ENCODE assay signal across 20 mouse cellular contexts in genomic region chr6:71930830-71931437, GRCm38 (mm10). TPM values are rescaled to one million over a fixed set of nuclear protein-coding genes. Genes with fewer than 3 reads are reported as not detected.
DNase-seq lines count a peak whose midpoint lies in the region; ATAC-seq and TF ChIP-seq lines count a peak whose summit lies in the region.
"Had no signal": no experiment of that assay in that cellular context is flagged by ENCODE, and none has a peak within 500 bp of the region (broad histone marks: within the 10 kb centered on the region; RNA-seq: fewer than 3 reads in every experiment).

No protein-coding gene starts in this region.

- TF ChIP-seq POLR2A in spleen, adult 2 months (IDR thresholded peaks at IDR 0.05; ENCODE audit: low read depth, low read length): no peak
- TF ChIP-seq POLR2A in bone marrow macrophage, adult 2 months (IDR thresholded peaks at IDR 0.05; ENCODE audit: borderline replicate concordance, low read depth, low read length): no peak

- DNase-seq in spleen, adult 2 months (ENCODE audit: low read depth in 1 of 2, low spot score in 2 of 2): peak in 1 of 2 experiments; percentile 16
- no peak for DNase-seq in spleen, postnatal 14 days (ENCODE audit: low spot score in 2 of 2)
- DNase-seq in lung, postnatal 10 days: peak; percentile 31
- peak; percentile 44 for DNase-seq in splenic B cell, adult 2 months (ENCODE audit: low read depth, low spot score)
- DNase-seq in urinary bladder, postnatal 25 days (ENCODE audit: low spot score): no peak
- DNase-seq: adrenal gland, adult 2 months; cerebellum, postnatal 25 days; embryo, embryonic 11 days; forebrain, postnatal 0 days; heart, postnatal 10 days; kidney, adult 8-10 months; right cerebral cortex, postnatal 25 days; thymus, adult 18-20 months had no signal

- H3K4me2 ChIP-seq in kidney, embryonic 15.5 days: no peak overlapping the region
- H3K4me2 ChIP-seq: hindbrain, embryonic 12.5 days; lung, embryonic 14.5 days had no signal

- no peak overlapping the region for H3K9ac ChIP-seq in kidney, embryonic 15.5 days
- H3K9ac ChIP-seq: forebrain, postnatal 0 days; hindbrain, embryonic 12.5 days; lung, embryonic 14.5 days had no signal

- H3K27me3 ChIP-seq in spleen, adult 2 months (ENCODE audit: control insufficient read depth, insufficient read depth, low read length): no peaks in the 10 kb centered on the region
- H3K27me3 ChIP-seq in splenic B cell, adult 2 months (ENCODE audit: control insufficient read depth, insufficient read depth, low read length, poor library complexity, severe bottlenecking): no peaks in the 10 kb centered on the region
- H3K27me3 ChIP-seq in kidney, embryonic 15.5 days: no peaks in the 10 kb centered on the region
- H3K27me3 ChIP-seq: hindbrain, embryonic 12.5 days had no signal

- WGBS in spleen, adult 2 months: 61% methylated on average over 12 of the region's 12 CpGs
- WGBS in kidney, embryonic 15.5 days: 87% methylated on average over 12 of the region's 12 CpGs

- peaks cover 21% of the 10 kb centered on the region; the same call in 1 of the 2 replicates for H3K4me1 ChIP-seq in spleen, adult 2 months (ENCODE audit: control insufficient read depth, insufficient read depth, insufficient read length)
- H3K4me1 ChIP-seq in bone marrow macrophage, adult 2 months (ENCODE audit: control insufficient read depth, insufficient read depth, low read length): peaks cover 23% of the 10 kb centered on the region
- no peaks in the 10 kb centered on the region for H3K4me1 ChIP-seq in kidney, embryonic 15.5 days

- no peaks in the 10 kb centered on the region for H3K9me3 ChIP-seq in kidney, embryonic 15.5 days (replicated peaks)
- H3K9me3 ChIP-seq: heart, embryonic 10.5 days; hindbrain, embryonic 12.5 days had no signal

- ATAC-seq in kidney, embryonic 15.5 days (replicated peaks; ENCODE audit: low FRiP score): no peak
- ATAC-seq: forebrain, postnatal 0 days; inflammation-experienced regulatory T-cells, adult 6 months; midbrain, embryonic 16.5 days had no signal

- no peak overlapping the region for H3K4me3 ChIP-seq in spleen, adult 2 months (ENCODE audit: extremely low read depth, insufficient read depth, insufficient read length)
- no peak overlapping the region for H3K4me3 ChIP-seq in bone marrow macrophage, adult 2 months (ENCODE audit: insufficient read depth, low read length)
- H3K4me3 ChIP-seq in kidney, embryonic 15.5 days (replicated peaks): no peak overlapping the region
- H3K4me3 ChIP-seq: heart, embryonic 10.5 days; hindbrain, embryonic 12.5 days had no signal

- TF ChIP-seq CTCF in spleen, adult 2 months (IDR thresholded peaks at IDR 0.05; ENCODE audit: extremely low read depth, insufficient read depth, insufficient read length, insufficient replicate concordance): no peak
- TF ChIP-seq CTCF in bone marrow macrophage, adult 2 months (IDR thresholded peaks at IDR 0.05; ENCODE audit: low read depth, low read length): no peak

- H3K27ac ChIP-seq in spleen, adult 2 months (ENCODE audit: insufficient read depth, low read length): peak overlapping the region; percentile 51
- H3K27ac ChIP-seq in bone marrow macrophage, adult 2 months (ENCODE audit: insufficient read depth, low read depth, low read length): peak overlapping the region; percentile 78
- H3K27ac ChIP-seq in kidney, embryonic 15.5 days: no peak overlapping the region
- H3K27ac ChIP-seq: heart, embryonic 10.5 days; hindbrain, embryonic 12.5 days had no signal

- peaks cover 17% of the 10 kb centered on the region for H3K36me3 ChIP-seq in spleen, adult 2 months (ENCODE audit: control insufficient read depth, insufficient read depth, low read length)
- peaks cover 5% of the 10 kb centered on the region for H3K36me3 ChIP-seq in splenic B cell, adult 2 months (ENCODE audit: control insufficient read depth, insufficient read depth, low read length, poor library complexity, severe bottlenecking)
- H3K36me3 ChIP-seq in kidney, embryonic 15.5 days: peaks cover 93% of the 10 kb centered on the region

RNA-seq across cellular contexts. Expression of gene Polr1a, which starts 22.1 kb away (rescaled TPM):
- 16.3 TPM in 2 replicates for polyA plus RNA-seq in spleen, adult 2 months (2012; rRNA removed)
- 6.2 and 7.9 TPM in 2 replicates for polyA plus RNA-seq in bone marrow macrophage, adult 2 months (2012; ENCODE audit: insufficient read depth, insufficient read length, missing spikeins)
- 38.2 and 38.5 TPM in 2 replicates for polyA plus RNA-seq in kidney, embryonic 15.5 days (2015; fragmentation: Nextera tagmentation; extraction: Ambion mirVana)

RNA-seq across cellular contexts. Expression of gene Ptcd3, which starts 22.4 kb away (rescaled TPM):
- polyA plus RNA-seq in spleen, adult 2 months (2012; rRNA removed): 6.6 and 8.9 TPM in 2 replicates
- 29.0 and 30.2 TPM in 2 replicates for polyA plus RNA-seq in bone marrow macrophage, adult 2 months (2012; ENCODE audit: insufficient read depth, insufficient read length, missing spikeins)
- polyA plus RNA-seq in kidney, embryonic 15.5 days (2015; fragmentation: Nextera tagmentation; extraction: Ambion mirVana): 107 and 108 TPM in 2 replicates

Comparison
In these comparisons a context has a peak if more than half of its experiments do, and no peak if none do; other contexts are left out.
1. DNase-seq: peak in lung, postnatal 10 days (single experiment) and splenic B cell, adult 2 months (single experiment); none in spleen, postnatal 14 days (0 of 2) and urinary bladder, postnatal 25 days (single experiment).